Mouse (Mus musculus) adrenal gland, adult 18-20 months (tissue): Measurements from ENCODE around the gene Daxx. TPM values are rescaled to one million over a fixed set of nuclear protein-coding genes. Genes with fewer than 3 reads are reported as not detected.
A peak's percentile ranks its signal among the peaks of the same experiment; 100 is the strongest.
"Not testable (repeated sequence)": the region's sequence is repeated elsewhere in the genome, so short reads cannot be mapped to it uniquely, and the experiment has no call there.

Experiments used
- DNase-seq, 2 experiments: peaks; one replicate each; pipeline ENCODE4 v3.0.0; 2021 to 2022; ENCODE audit warnings: low spot score in 2 of 2
- total RNA-seq, 2 experiments: library from RNA; stranded (reverse); gene quantifications; 1 replicate in 1 of 2; 2 replicates in 1 of 2; pipeline ENCODE4 v1.2.3; 2021

The Daxx gene
- total RNA-seq, 2 experiments from 2014 or later, result 25.5 to 29.7 TPM

- DNase-seq, result peak; percentile 81 to 86
Observed at GRCm38 (mm10) chr17:33940206-33940805, 31.1 kb downstream of the Daxx start, which contains the start of the genes Pfdn6 and Wdr46. TSS of gene Pfdn6 (minus strand) at chr17:33940343. TSS of gene Wdr46 (plus strand) at chr17:33940660.

GRCm38 (mm10) chr17:33940981-33941380 is 31.8 kb downstream of the Daxx start:
- no peak for DNase-seq

GRCm38 (mm10) chr17:33941381-33941780 is 32.2 kb downstream of the Daxx start:
- DNase-seq, result no peak

GRCm38 (mm10) chr17:33943454-33943853 is 34.2 kb downstream of the Daxx start:
- no peak for DNase-seq

GRCm38 (mm10) chr17:33947430-33948089 is 38.3 kb downstream of the Daxx start:
- DNase-seq, result no peak

GRCm38 (mm10) chr17:33948090-33948904 is 39.1 kb downstream of the Daxx start:
- DNase-seq, result peak in 1 of 2 experiments; percentile 21

- peak in 1 of 2 experiments; percentile 22 for DNase-seq
Observed at GRCm38 (mm10) chr17:33948905-33949537, 39.8 kb downstream of the Daxx start.

GRCm38 (mm10) chr17:33950131-33950625 is 41.0 kb downstream of the Daxx start:
- peak in 1 of 2 experiments; percentile 22 for DNase-seq

- peak; percentile 64 to 66 for DNase-seq
Observed at GRCm38 (mm10) chr17:33951021-33951946, 42.1 kb downstream of the Daxx start, which contains the start of gene B3galt4. TSS of gene B3galt4 (minus strand) at chr17:33951488.

GRCm38 (mm10) chr17:33952015-33952414 is 42.8 kb downstream of the Daxx start:
- DNase-seq, result not testable (repeated sequence)

- DNase-seq, result no peak
Observed at GRCm38 (mm10) chr17:33952879-33953278, 43.7 kb downstream of the Daxx start.

- no peak for DNase-seq
Observed at GRCm38 (mm10) chr17:33953310-33953709, 44.1 kb downstream of the Daxx start.

GRCm38 (mm10) chr17:33953961-33954565 is 44.8 kb downstream of the Daxx start:
- no peak for DNase-seq

- peak in 1 of 2 experiments; percentile 56 for DNase-seq
Observed at GRCm38 (mm10) chr17:33954646-33955554, 45.7 kb downstream of the Daxx start.

- peak; percentile 92 to 95 for DNase-seq
Observed at GRCm38 (mm10) chr17:33955555-33956214, 46.5 kb downstream of the Daxx start, which contains the start of the genes Vps52 and Rps18. TSS of gene Vps52 (plus strand) at chr17:33955812. TSS of gene Rps18 (minus strand) at chr17:33956001.

GRCm38 (mm10) chr17:33956336-33956735 is 47.1 kb downstream of the Daxx start:
- no peak for DNase-seq

GRCm38 (mm10) chr17:33957493-33957892 is 48.3 kb downstream of the Daxx start:
- DNase-seq, result no peak

GRCm38 (mm10) chr17:33958451-33958850 is 49.2 kb downstream of the Daxx start:
- DNase-seq, result no peak
